ENCODE assay signal across 22 mouse cellular contexts in genomic region chr8:71925791-71926190, GRCm38 (mm10). TPM values are rescaled to one million over a fixed set of nuclear protein-coding genes. Genes with fewer than 3 reads are reported as not detected.
DNase-seq lines count a peak whose midpoint lies in the region; ATAC-seq lines count a peak whose summit lies in the region.
"Had no signal": no experiment of that assay in that cellular context is flagged by ENCODE, and none has a peak within 500 bp of the region (broad histone marks: within the 10 kb centered on the region; RNA-seq: fewer than 3 reads in every experiment).

No protein-coding gene starts in this region.

- H3K4me3 ChIP-seq in heart, embryonic 12.5 days = no peak overlapping the region
- no peak overlapping the region for H3K4me3 ChIP-seq in midbrain, embryonic 11.5 days (ENCODE audit: low read depth, low read length)
- no peak overlapping the region for H3K4me3 ChIP-seq in midbrain, embryonic 14.5 days (replicated peaks; ENCODE audit: low read depth, low read length)
- H3K4me3 ChIP-seq: embryonic facial prominence, embryonic 13.5 days; embryonic facial prominence, embryonic 15.5 days; erythroblast, embryonic 14.5 days; forebrain, embryonic 10.5 days; forebrain, embryonic 12.5 days had no signal

- 98% methylated on average over 5 of the region's 5 CpGs for WGBS in heart, embryonic 12.5 days
- WGBS in midbrain, embryonic 11.5 days = 97% methylated on average over 5 of the region's 5 CpGs
- WGBS in midbrain, embryonic 14.5 days = 96% methylated on average over 5 of the region's 5 CpGs

- no peak overlapping the region for H3K9ac ChIP-seq in heart, embryonic 12.5 days
- no peak overlapping the region for H3K9ac ChIP-seq in midbrain, embryonic 11.5 days (ENCODE audit: low read length)
- H3K9ac ChIP-seq in midbrain, embryonic 14.5 days (replicated peaks; ENCODE audit: low read length) = no peak overlapping the region
- H3K9ac ChIP-seq: embryonic facial prominence, embryonic 13.5 days; embryonic facial prominence, embryonic 15.5 days; forebrain, embryonic 12.5 days had no signal

- H3K9me3 ChIP-seq in heart, embryonic 12.5 days (replicated peaks) = no peaks in the 10 kb centered on the region
- H3K9me3 ChIP-seq in midbrain, embryonic 11.5 days (ENCODE audit: control insufficient read depth, low read length) = no peaks in the 10 kb centered on the region
- no peaks in the 10 kb centered on the region for H3K9me3 ChIP-seq in midbrain, embryonic 14.5 days (ENCODE audit: control insufficient read depth, low read length)
- H3K9me3 ChIP-seq: embryonic facial prominence, embryonic 13.5 days; forebrain, embryonic 12.5 days had no signal

- peaks cover 41% of the 10 kb centered on the region for H3K36me3 ChIP-seq in heart, embryonic 12.5 days
- H3K36me3 ChIP-seq in midbrain, embryonic 11.5 days (ENCODE audit: control insufficient read depth, insufficient read depth, low read length) = peaks cover 13% of the 10 kb centered on the region
- peaks cover 20% of the 10 kb centered on the region for H3K36me3 ChIP-seq in midbrain, embryonic 14.5 days (ENCODE audit: control insufficient read depth, insufficient read depth, low read length)

- no peak for ATAC-seq in heart, embryonic 12.5 days (ENCODE audit: insufficient number of reproducible peaks, low FRiP score)
- no peak for ATAC-seq in midbrain, embryonic 11.5 days (ENCODE audit: low FRiP score)
- ATAC-seq in midbrain, embryonic 14.5 days (ENCODE audit: low FRiP score, low TSS enrichment) = no peak
- ATAC-seq: CD4-positive, CD25-positive, alpha-beta regulatory T cell, adult 4 months; forebrain, embryonic 14.5 days; forebrain, embryonic 16.5 days had no signal

- no peaks in the 10 kb centered on the region for H3K27me3 ChIP-seq in heart, embryonic 12.5 days (replicated peaks)
- H3K27me3 ChIP-seq in midbrain, embryonic 11.5 days (ENCODE audit: control insufficient read depth, insufficient read depth, low read length) = no peaks in the 10 kb centered on the region
- H3K27me3 ChIP-seq in midbrain, embryonic 14.5 days (ENCODE audit: control insufficient read depth, insufficient read depth, low read length) = no peaks in the 10 kb centered on the region
- H3K27me3 ChIP-seq: CH12.LX; embryonic facial prominence, embryonic 13.5 days; embryonic facial prominence, embryonic 15.5 days; forebrain, embryonic 12.5 days had no signal

- DNase-seq in heart, adult 11 months = peak; percentile 55
- peak; percentile 53 for DNase-seq in midbrain, embryonic 11.5 days (ENCODE audit: low spot score, missing footprints)
- no peak for DNase-seq in midbrain, embryonic 14.5 days
- DNase-seq in right cerebral cortex, adult 2 months (ENCODE audit: low spot score in 2 of 2) = no peak
- DNase-seq: adrenal gland, postnatal 10 days; cerebellum, adult 11 months; cerebellum, adult 18-20 months; cerebellum, adult 8-10 months; cerebellum, adult 9-11 months; cerebellum, postnatal 14 days; cerebellum, postnatal 36 days; embryo, embryonic 11 days had no signal

- no peak overlapping the region for H3K27ac ChIP-seq in heart, embryonic 12.5 days (ENCODE audit: poor library complexity, severe bottlenecking)
- H3K27ac ChIP-seq in midbrain, embryonic 11.5 days (ENCODE audit: low read depth, low read length) = no peak overlapping the region
- no peak overlapping the region for H3K27ac ChIP-seq in midbrain, embryonic 14.5 days (replicated peaks; ENCODE audit: low read depth, low read length)
- H3K27ac ChIP-seq: embryonic facial prominence, embryonic 13.5 days; embryonic facial prominence, embryonic 15.5 days; forebrain, embryonic 10.5 days; forebrain, embryonic 12.5 days had no signal

- no peak overlapping the region for H3K4me2 ChIP-seq in heart, embryonic 12.5 days
- no peak overlapping the region for H3K4me2 ChIP-seq in midbrain, embryonic 11.5 days
- H3K4me2 ChIP-seq in midbrain, embryonic 14.5 days (ENCODE audit: low read length) = no peak overlapping the region
- H3K4me2 ChIP-seq: embryonic facial prominence, embryonic 13.5 days; embryonic facial prominence, embryonic 15.5 days; forebrain, embryonic 12.5 days had no signal

- H3K4me1 ChIP-seq in heart, embryonic 12.5 days (replicated peaks) = 0 out of 2 replicates have a peak, but pooled peaks cover 6% of the 10 kb centered on the region
- H3K4me1 ChIP-seq in midbrain, embryonic 11.5 days (ENCODE audit: control insufficient read depth, insufficient read depth, low read length) = no peaks in the 10 kb centered on the region
- H3K4me1 ChIP-seq in midbrain, embryonic 14.5 days (ENCODE audit: control insufficient read depth, insufficient read depth, low read length) = peaks cover 4% of the 10 kb centered on the region; the same call in 1 of the 2 replicates

RNA-seq across cellular contexts. Expression of gene Zfp617, which starts 17.4 kb away (rescaled TPM):
- 28.1 and 30.1 TPM in 2 replicates for polyA plus RNA-seq in heart, embryonic 12.5 days (2016; fragmentation: Nextera tagmentation; extraction: Ambion mirVana)
- polyA plus RNA-seq in midbrain, embryonic 11.5 days (2014; fragmentation: Nextera tagmentation; extraction: Ambion mirVana) = 39.7 and 44.2 TPM in 2 replicates
- polyA plus RNA-seq in midbrain, embryonic 14.5 days (2014; fragmentation: Nextera tagmentation; extraction: Ambion mirVana) = 36.9 and 42.3 TPM in 2 replicates

RNA-seq across cellular contexts. Expression of gene Zfp882, which starts 17.4 kb away (rescaled TPM):
- polyA plus RNA-seq in heart, embryonic 12.5 days (2016; fragmentation: Nextera tagmentation; extraction: Ambion mirVana) = 2.4 and 2.9 TPM in 2 replicates
- 7.2 and 9.2 TPM in 2 replicates for polyA plus RNA-seq in midbrain, embryonic 11.5 days (2014; fragmentation: Nextera tagmentation; extraction: Ambion mirVana)
- 18.8 and 19.4 TPM in 2 replicates for polyA plus RNA-seq in midbrain, embryonic 14.5 days (2014; fragmentation: Nextera tagmentation; extraction: Ambion mirVana)
- polyA plus RNA-seq: erythroblast, embryonic 14.5 days had no signal

RNA-seq across cellular contexts. Expression of gene Zfp961, which starts 25.0 kb away (rescaled TPM):
- 14.6 and 14.9 TPM in 2 replicates for polyA plus RNA-seq in heart, embryonic 12.5 days (2016; fragmentation: Nextera tagmentation; extraction: Ambion mirVana)
- polyA plus RNA-seq in midbrain, embryonic 11.5 days (2014; fragmentation: Nextera tagmentation; extraction: Ambion mirVana) = 25.7 and 28.4 TPM in 2 replicates
- polyA plus RNA-seq in midbrain, embryonic 14.5 days (2014; fragmentation: Nextera tagmentation; extraction: Ambion mirVana) = 16.8 and 23.3 TPM in 2 replicates

RNA-seq across cellular contexts. Expression of gene Zfp709, which starts 44.0 kb away (rescaled TPM):
- polyA plus RNA-seq in heart, embryonic 12.5 days (2016; fragmentation: Nextera tagmentation; extraction: Ambion mirVana) = 4.4 and 5.9 TPM in 2 replicates
- polyA plus RNA-seq in midbrain, embryonic 11.5 days (2014; fragmentation: Nextera tagmentation; extraction: Ambion mirVana) = 7.4 and 9.1 TPM in 2 replicates
- 9.8 and 12.6 TPM in 2 replicates for polyA plus RNA-seq in midbrain, embryonic 14.5 days (2014; fragmentation: Nextera tagmentation; extraction: Ambion mirVana)
- polyA plus RNA-seq: erythroblast, embryonic 14.5 days had no signal

Comparison
In these comparisons a context has a peak if more than half of its experiments do, and no peak if none do; other contexts are left out.
1. DNase-seq: peak in heart, adult 11 months (single experiment) and midbrain, embryonic 11.5 days (single experiment); none in midbrain, embryonic 14.5 days (single experiment) and right cerebral cortex, adult 2 months (0 of 2).